Mouse (Mus musculus) R1 (cell line): ENCODE results near the gene Ttc34.

Experiments used
- DNase-seq: peaks from one replicate; pipeline ENCODE4 v3.0.0-alpha.2; 2018; ENCODE audit warnings: low read depth, low spot score

The Ttc34 gene

DNA sequence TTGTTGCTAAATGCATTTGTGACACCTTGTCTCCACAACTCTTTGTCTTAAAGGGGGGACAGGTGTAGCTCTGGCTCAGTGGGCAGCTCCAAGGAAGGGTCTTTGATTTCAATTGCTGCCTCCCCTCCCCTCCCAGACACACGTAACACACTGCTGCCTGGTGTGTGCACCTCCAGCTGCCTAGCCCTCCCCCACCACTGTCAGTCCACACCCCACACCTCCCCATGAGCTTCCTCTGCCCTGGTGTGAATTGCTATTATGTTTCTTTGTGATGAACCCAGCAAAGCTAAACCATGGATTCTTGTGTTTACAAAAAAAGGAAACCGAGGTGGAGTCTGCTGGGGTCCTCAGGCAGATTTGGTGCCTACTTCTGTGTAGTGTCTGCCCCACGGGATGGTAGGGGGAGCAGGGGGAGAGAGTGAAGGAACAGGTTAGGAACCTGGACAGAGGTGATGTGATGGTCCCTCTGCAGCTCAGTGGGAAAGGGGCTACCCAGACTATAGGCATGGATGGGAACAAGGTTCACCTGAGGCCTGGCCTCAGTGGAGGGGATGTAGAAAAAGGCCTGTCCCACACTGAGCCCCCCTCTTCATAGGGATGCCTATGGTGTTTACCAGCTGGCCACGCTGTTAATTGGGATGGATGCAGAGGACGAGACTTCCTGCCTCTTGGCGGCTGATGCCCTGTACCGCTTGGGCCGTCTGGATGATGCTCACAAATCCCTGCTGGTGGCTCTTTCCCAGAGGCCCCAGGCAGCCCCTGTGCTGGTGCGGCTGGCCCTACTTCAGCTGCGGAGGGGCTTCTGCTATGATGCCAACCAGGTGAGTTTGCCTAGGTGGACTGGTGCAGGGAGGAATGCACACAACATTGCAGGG lies 20.3 kb downstream of the Ttc34 start:
- DNase-seq = no peak

DNA sequence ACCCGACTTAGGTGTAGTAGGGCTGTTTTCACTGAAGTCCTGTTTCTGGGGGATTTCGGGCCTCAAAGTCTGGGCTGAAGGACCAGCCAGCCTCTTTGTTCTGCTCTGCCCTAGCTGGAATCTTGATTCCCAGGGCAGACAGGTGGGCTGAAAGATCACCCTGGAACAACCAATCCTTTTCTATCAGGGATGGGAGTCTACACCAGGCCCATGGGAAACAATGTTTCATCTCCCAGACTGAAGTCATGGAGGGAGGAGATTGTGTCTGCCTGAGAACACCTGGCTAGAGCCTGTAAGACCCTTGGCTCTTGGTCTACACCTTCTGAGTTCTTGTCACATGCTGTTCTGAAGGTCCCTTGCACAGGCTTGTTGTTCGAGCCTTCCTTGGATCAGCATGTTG lies 21.3 kb downstream of the Ttc34 start:
- DNase-seq = no peak

DNA sequence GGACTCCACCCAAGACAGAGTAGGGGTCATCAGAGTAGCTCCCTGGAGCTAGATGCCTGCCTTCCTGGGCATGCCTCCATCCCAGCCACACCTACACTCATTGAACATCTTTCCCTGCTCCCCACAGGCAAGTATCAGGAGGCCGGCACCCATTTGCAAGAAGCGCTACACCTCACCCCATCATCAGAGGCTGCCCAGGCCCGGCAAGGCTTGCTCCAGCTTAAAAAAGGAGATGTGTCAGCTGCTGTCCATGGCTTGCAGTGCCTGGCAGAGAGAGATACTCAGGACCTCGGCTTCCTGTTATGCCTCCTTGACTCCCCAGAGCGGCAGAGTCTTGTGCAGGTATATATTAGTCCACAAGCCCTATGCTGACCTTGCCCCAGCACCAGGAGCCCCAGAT lies 24.7 kb downstream of the Ttc34 start:
- DNase-seq = no peak

DNA sequence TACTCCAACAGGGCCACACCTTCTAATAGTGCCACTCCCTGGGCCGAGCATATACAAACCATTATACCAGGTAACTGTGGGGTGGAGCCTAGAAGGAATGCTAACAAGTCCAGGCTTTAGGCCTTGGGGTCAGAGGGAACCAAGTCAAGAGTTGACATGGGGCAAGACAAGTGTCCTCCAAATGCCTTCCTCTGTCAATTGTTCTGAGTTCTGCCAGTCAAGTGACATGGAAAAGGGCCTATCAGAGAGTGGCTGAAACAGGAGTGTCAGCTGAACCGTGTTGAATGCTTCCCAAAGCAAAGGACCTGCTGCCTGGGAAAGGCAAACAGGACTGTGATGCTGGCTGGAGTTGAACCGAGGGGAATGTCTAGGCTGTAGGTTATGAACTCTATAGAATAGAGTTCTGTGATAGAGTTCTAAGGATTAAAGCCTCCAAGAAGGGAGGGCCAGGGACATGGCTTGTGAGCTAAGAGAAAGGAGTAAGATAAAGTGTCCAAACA lies 26.2 kb downstream of the Ttc34 start:
- no peak for DNase-seq

DNA sequence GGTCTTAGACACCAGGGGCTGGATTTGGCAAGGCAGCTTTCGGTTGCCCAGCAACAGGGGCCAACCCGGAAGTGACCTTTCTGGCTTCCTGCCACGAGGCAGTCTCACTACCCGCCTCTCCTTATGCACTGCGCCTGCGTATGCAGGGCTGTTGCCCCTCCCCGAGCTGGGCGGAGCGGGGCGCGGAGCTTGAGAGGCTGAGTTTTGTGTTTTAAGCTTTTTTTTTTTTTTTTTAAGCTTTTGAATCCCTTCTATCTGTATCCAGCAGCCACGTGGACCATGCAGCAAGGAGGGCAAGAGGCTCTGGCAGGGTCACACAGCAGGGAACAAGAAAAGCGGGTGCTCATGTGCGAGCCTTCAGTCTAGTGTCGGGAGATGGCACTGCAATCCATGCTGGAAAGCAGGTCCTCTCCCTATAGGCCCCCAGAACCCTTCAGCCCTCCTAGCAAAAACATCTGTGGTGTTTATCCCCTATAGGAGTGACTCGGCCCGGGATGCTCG lies 27.1 kb downstream of the Ttc34 start:
- DNase-seq = peak; percentile 95

DNA sequence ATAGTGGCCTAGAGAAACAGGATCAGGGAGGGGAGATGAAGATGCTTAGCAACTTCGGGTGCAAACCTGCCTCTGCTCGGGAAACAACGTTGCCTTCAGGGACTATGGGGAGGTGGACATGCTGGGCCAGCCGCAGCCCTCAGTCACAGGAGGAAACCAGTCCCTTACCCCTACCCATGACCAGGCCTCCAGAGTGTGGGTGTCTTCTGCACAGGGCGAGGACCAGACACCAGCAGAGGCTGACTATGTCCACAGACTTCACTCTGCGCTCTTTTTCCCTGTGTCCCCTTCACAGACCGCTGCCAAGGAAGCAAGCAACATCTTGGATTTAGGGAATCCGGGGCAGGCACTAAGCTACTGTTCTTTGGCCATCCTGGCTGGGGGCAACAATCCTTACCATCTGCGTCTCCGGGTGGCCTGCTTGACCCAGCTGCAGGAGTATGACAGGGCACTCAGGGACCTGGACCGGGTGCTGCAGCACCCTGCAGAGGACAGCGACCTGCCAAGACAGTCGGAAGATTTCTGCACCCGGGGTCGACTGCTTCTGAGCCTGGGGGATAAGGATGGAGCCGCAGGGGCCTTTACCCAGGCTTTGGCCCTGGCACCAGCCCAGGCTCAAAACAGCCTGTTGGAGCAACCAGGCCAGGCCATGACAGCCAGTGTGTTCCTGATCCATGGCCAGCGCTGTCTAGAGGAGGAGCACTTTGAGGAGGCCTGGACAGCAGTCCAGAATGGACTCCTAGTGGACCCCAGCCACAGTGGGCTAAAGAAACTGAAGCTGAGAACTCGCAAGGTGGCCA lies 27.9 kb downstream of the Ttc34 start:
- DNase-seq = no peak

DNA sequence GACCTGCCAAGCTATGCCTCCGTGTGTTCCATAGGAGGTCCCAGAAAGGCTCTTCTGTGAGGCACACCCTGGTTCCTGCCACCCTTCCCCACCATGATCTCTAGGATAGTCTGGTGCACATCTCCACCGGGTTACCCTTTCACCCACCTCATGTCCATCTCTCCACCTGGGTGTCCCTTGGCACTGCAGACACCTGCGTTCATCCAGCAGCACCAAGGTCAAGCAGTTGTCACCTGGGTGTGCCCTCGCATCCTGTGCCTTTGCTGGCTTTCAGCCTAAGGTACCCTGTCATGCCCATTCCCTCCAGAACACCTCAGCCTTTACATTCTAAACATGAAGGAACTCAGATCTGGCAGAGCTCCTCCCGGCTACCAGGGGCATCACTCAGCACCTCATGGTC lies 29.1 kb downstream of the Ttc34 start:
- no peak for DNase-seq

DNA sequence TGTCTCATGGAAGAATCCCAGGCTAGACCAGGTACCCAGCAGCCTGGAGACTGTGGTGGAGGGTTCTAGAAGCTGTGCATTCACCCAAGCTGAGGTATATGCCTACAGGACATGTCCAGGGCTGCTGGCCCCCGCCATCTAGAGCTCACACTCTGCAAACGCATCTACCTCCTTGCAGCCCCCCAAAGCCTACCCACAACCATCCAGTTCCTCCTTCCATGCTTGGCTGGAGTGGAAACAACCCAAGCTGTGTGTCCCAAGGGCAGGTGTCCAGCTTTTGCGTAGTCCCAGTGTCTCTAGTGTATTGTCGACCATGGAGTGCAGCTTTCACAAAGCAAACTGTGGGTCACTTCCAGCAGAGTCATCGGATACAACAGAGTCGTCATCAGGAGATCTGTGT lies 30.0 kb downstream of the Ttc34 start:
- no peak for DNase-seq

DNA sequence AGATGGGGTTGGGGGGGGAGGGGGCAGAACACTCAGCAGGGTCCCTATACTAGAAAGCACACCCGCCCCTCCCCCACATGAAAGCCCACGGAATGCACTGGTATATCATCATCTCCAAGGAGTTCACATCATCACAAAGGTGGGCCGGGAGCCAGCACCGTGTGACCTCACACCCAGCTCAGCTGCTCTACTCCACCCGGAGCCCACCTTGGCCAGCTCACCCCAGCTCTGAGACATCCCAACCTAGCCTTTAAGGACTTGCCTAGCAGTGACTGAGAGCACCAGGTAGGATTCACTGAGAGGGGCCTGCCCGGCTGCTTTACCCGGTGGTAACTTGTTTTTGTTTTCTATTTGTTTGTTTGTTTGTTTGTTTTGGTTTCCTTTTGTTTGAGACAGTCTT lies 32.2 kb downstream of the Ttc34 start, which contains the start of gene Mmel1:
Gene Mmel1 (plus strand): TSS at position 146 of the 400 bp plus-strand sequence.
- no peak for DNase-seq

DNA sequence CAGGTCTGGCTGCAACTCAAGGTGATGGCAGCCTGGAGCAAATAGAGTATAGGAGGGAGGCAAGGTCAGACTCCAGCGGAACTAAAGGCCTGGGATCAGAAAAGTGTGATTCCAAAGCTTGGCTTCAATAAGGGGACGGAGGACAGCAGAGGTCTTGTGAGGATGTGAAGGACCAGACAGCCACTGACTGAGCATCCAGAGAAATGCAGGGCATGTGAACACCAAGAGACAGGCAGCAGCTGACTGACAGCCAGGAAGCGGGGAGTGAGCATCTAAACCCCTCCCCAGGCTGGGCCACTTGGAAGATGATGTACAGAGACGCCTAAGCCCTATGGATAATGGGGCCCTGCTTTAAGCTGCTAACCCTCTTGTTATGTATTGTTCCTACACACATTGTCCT lies 33.5 kb downstream of the Ttc34 start:
- no peak for DNase-seq

DNA sequence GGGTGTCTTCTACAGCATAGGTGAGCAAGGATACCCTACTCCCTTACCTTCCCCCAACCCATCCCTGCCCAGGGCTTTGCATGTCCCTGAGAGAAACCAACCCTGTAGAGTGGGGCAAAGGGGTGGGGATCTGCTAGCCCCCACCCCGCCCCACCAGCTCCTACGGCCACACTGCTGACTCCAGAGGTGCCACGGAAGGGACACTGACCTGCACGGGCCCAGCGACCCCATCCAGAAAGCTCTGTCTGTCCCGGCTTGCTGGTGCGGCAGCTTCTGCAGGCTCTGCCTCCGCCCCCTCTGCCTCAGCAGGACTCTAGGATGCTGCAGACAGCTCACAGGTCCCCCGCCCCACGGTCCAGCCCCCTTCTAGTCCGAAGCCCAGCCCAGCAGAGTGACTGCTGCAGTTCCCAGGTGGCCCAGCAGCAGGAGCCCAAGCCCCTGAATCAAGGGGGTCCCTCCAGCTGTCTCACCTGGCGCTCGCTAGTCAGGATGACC lies 34.5 kb downstream of the Ttc34 start:
- DNase-seq = peak; percentile 90

DNA sequence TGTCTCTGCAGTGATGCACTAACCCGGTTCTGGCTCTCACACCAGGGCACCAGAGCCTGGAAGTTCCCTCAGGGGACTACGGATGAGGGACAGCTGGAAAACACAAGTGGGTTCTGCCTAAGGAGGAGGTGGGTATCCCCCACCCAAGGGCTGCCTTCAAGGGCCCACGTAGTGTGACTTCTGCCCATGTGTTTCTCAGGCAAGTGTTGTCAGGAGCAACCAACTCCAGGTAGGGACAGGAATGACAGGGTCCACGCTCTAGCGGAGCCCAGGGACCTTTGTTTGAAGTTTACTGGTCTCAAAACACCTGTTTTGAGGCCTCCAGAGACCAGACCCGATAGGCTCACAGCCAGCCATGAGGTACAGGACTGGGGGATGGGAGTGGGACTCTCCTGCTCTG lies 35.9 kb downstream of the Ttc34 start:
- DNase-seq = no peak

DNA sequence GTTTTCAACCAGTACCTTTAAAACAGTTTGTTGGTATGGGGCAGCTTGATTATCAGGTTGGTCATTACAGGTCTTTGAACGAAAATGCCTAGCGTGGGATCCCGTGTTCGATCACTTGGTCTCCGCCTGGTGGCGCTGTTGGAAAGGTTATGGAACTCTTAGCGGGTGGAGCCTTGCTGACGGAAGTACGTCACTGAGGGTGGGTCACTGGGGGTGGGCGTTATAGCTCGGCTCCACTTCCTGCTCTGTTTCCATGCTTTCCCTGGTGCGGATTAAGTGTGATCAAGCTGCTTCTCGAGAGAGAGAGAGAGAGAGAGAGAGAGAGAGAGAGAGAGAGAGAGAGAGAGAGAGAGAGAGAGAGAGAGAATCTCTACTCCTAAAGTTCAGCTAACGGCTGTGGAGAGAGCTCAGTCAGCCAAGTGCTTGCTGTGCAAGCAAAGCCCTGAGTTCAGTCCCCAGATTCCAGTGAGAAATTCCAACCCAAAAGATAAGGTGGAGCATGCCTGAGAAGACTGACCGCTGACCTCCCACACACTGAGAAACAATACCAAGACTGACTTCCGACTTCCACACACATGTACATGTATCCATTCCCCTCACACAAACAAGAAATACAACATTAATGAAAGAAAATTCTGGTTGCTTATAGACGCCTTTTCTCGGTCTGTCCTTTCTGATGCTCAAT lies 40.7 kb downstream of the Ttc34 start:
- peak; percentile 91 for DNase-seq

DNA sequence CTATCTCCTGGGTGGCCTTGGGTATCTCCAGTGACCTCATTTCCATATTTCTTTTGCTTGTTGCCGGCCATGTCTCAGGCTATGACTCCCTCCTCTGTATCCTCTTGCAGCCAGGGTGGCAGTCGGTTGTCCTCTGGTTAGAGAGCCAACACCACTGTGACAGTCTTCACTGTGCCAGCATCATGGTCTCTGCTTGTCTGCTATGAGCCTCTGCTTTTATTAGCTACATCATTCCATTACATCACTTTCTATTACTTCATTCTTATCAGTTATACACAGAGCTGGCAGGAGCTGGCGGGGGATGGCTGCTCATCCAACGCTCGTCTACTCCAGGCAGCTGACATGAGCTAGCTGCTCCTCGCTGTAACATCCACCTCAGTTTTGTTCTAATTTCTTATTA lies 43.5 kb downstream of the Ttc34 start:
- no peak for DNase-seq

DNA sequence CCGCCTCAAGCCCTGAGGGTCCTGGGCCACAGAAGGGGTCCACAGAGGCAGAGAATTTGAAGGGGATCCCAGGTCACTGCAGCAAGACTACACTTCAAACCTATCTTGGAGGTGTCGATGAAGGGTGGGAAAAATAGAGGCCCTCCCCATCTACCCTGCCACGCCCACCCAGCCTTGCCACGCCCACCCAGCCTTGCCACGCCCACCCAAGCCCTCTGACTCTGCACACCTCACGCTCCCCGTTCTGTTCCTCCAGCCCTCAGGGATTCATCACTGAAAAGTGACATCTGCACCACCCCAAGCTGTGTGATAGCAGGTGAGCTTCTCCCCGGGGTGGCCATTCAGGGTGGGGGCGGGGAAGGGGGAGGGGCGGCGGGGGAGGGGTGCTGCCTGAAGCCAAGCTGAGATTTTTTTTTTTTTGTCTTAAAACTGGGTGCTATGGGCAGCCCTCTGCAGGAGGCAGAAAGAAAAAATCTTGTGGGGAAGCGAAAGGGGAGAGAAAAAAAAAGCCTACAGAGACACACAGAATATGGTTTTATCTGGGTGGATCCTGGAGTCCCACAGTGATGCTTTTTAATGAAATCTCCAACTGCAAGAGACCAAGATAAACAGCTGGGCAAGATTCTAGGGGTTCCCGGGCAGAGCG lies 44.9 kb downstream of the Ttc34 start:
- DNase-seq = peak; percentile 62

DNA sequence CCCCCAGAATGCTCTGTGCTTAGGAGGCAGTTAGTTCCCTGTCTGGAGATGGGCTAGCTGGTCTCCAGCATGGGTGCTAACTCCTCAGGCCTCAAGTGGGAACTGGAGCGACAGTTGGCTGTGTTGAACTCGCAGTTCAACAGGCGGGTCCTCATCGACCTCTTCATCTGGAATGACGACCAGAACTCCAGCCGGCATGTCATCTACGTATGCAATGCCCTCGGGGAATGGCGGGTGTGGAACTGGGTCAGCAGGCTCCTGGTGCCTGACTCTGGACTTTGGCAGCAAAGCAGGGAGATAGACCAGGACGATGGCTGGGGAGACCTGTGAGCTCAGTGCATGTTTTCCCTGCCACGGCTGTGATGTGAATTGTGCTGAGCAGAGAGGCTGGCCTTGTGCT lies 48.2 kb downstream of the Ttc34 start:
- no peak for DNase-seq

DNA sequence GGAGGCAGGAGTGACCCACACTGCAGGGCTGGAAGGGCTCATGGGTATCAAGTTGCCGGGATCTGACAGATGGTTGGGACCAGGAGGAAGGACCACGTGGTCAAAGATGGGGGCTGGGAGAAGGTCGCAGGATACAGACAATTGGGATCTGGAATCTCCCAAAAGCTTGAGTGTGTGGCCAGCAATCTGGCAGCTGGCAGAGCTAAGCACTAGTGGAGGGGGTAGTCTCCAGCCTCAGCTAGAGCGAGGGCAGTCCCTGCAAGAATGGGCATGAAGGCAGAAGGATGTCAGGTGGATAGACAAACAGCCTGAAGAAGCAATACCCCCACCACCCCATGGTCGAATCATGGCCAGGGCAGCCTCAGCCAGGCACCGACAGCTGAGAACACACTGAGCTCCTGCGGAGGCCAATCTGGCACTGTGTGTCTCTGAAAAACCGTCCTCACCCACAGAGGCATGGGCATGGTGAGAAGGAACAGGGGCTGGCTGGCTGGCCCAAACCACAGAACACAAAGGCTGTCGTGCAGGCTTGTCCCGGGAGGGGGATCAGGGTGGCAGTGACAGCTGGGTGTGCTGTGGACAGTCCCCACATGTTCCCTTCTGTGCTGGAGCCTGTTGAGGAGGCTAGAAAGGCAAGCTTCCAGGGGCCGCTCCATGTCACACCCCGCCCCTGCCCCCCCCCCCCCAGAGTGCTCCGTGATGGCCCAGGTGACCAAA lies 49.8 kb downstream of the Ttc34 start:
- DNase-seq = no peak

DNA sequence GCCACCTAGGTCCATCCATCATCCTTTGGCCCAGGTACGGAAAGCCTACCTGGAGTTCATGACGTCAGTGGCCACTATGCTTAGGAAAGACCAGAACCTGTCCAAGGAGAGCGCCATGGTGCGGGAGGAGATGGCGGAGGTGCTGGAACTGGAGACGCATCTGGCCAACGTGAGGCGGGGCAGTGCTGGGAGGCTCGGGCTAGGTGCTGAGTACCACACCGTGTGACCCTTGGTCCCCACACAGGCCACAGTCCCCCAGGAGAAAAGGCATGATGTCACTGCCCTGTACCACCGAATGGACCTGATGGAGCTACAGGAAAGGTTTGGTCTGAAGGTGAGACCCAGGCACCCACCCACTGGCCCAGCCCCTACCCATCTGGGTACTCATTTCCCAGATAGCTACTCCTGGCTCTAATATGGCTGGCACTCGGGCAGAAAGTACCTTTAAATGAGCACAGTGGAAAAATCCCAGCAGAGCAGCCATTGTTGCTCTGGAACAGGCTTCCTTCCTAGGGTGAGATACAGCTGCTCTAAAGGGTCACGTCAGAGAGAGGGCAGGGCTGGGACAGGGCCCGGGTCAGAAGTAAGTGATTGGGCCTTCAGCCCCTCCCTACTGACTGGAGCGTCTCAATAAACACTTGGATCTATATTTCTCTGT lies 50.5 kb downstream of the Ttc34 start:
- no peak for DNase-seq

DNA sequence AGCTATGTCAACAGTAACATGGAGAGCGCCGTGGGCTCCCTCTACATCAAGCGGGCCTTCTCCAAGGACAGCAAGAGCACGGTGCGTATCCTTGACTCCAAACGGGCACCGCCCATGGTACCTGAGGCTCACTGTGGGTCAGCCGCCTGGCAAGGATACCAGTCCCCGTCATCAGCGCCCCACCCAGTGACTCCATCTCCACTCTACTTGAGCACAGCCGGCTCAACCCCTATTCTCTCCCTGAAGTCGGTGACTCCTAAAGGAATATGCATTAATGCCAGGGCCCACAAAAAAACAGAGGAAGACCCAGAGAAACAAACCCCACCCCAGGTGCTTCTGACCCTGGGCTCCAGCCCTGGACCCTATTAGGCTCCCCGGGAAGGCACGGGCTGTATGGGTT lies 53.6 kb downstream of the Ttc34 start:
- DNase-seq = no peak

DNA sequence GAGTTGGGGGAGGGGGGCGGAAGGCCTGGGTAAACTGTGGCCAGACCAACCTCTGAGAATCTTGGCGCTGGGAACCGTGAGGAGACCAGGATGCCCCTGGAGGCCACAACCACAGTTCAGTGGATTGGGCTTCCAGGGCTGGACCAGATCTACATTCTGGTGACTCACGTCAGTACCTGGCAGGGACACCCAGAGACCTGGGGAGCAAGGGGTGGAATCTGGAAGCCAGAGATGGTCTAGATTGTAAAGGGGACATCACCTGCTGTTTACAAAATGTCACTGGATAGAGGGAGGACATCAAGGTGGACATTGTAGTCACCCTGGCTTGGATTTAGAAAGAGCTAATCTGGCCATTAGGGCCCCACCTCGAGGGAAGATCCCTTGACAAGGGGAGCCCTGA lies 58.3 kb downstream of the Ttc34 start:
- DNase-seq = no peak
